Mouse (Mus musculus) thymus, adult 2 months (tissue): ENCODE results near the gene Mast3.

ENCODE experiments used
- CTCF ChIP-seq: fragments of 200-500 bp; IDR thresholded peaks from 2 replicates; pipeline ENCODE4 v1.5.1; 2012; ENCODE audit warnings: mild to moderate bottlenecking, control low read depth, low read length, moderate library complexity, borderline replicate concordance; ENCODE audit not compliant: control insufficient read depth, poor library complexity, insufficient read depth; ENCODE audit errors: extremely low read depth
- POLR2A ChIP-seq: fragments of 200-500 bp; IDR thresholded peaks from 2 replicates; pipeline ENCODE4 v1.6.1; 2012; ENCODE audit warnings: mild to moderate bottlenecking, low read length, control low read depth, moderate library complexity; ENCODE audit not compliant: control insufficient read depth, poor library complexity, insufficient read depth; ENCODE audit errors: extremely low read depth

DNA sequence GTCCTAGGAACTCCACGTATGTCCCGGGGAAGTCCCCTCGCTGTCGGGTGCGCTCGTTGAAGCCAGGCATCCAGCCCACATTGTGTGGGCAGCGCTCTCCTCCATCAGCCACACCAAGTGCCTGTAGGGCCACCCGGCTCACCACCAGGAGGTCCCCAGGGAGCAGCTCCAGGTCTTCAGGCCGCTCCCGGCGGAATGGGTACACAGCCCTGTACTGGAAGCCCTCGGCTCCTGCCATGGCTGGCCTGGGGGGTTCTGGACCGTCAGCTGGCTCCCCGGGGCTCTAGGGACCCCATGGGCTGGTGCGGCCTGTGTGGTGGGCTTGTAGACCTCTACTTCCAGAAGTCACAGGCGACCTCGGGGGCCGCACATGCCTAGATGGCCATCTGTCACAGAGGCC is 30.1 kb downstream of the Mast3 start:
- TF ChIP-seq CTCF = no peak
- TF ChIP-seq POLR2A = no peak
